Mouse (Mus musculus) bone marrow, adult 2 months (tissue): Measurements from ENCODE around the gene Megf11.

Experiments
- CTCF ChIP-seq: fragments of 200-500 bp; IDR thresholded peaks from 2 replicates; pipeline ENCODE4 v1.5.1; 2011; ENCODE audit warnings: low read length, control low read depth; ENCODE audit not compliant: control insufficient read depth, insufficient read depth
- POLR2A ChIP-seq: fragments of 200-500 bp; IDR thresholded peaks from 2 replicates; pipeline ENCODE4 v1.6.1; 2011; ENCODE audit warnings: low read depth, mild to moderate bottlenecking, control low read depth, low read length, borderline replicate concordance; ENCODE audit not compliant: control insufficient read depth

DNA sequence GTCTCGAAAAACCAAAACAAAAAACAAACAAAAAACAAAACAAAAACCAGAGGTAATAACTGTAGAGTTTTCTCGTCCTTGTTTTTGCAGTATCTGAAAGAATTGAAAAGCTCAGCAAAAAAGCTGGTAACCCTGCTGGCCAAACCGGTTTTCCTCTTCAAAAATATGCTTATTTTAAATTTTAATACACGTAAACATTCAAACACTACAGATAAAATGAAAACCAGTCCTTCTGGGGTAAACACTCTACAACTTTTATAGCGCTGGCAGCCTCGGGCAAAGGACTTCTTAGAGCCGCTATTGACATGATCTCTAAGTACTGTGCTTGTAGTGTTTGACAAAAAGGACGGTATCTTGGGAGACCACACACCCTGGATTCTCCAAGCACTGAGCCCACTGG is 43.8 kb upstream of the Megf11 start:
- TF ChIP-seq POLR2A (no peak), CTCF (no peak)
